Mouse (Mus musculus): ENCODE results near the gene Shprh.

- no peak for TF ChIP-seq CTCF (IDR thresholded peaks at IDR 0.05; ENCODE audit: control insufficient read depth, insufficient read depth, low read length)
- TF ChIP-seq POLR2A (IDR thresholded peaks at IDR 0.05; ENCODE audit: borderline replicate concordance, control insufficient read depth, low read depth, low read length), result no peak
Measured at GRCm38 (mm10) chr10:11148446-11148845, 781 bp upstream of the Shprh start.
